Mouse (Mus musculus): ENCODE measurements at regions not wholly inside any gene's neighbourhood (a gene's known extent, or its start where the extent isn't known, plus 50 kb on each side); places are given as distances from the start of the nearest gene placed in this dataset.

- Histone ChIP-seq H3K4me1 (ENCODE audit: control insufficient read depth, insufficient read depth, insufficient read length, low read length) (no peaks in the 10 kb centered on the region), H3K36me3 (ENCODE audit: control insufficient read depth, insufficient read depth, low read length) (no peaks in the 10 kb centered on the region), H3K4me3 (ENCODE audit: low read depth, low read length) (no peak overlapping the region), H3K27ac (ENCODE audit: insufficient read depth, low read depth, low read length) (no peak overlapping the region), H3K27me3 (ENCODE audit: control insufficient read depth, insufficient read depth, low read length) (no peaks in the 10 kb centered on the region)
- no peak for TF ChIP-seq POLR2A (IDR thresholded peaks at IDR 0.05; ENCODE audit: low read depth, low read length)
- no peak for TF ChIP-seq CTCF (IDR thresholded peaks at IDR 0.05; ENCODE audit: extremely low read depth, insufficient read length, insufficient replicate concordance, low read depth, low read length)
- WGBS, result 89% methylated on average over 13 of the region's 13 CpGs
Measured at GRCm38 (mm10) chr13:51297231-51297880, 111.1 kb upstream of the S1pr3 start.

- Histone ChIP-seq H3K27me3 (ENCODE audit: control insufficient read depth, insufficient read depth, low read length) (no peaks in the 10 kb centered on the region), H3K27ac (ENCODE audit: insufficient read depth, low read depth, low read length) (no peak overlapping the region), H3K4me3 (ENCODE audit: low read depth, low read length) (no peak overlapping the region), H3K36me3 (ENCODE audit: control insufficient read depth, insufficient read depth, low read length) (no peaks in the 10 kb centered on the region), H3K4me1 (ENCODE audit: control insufficient read depth, insufficient read depth, insufficient read length, low read length) (no peaks in the 10 kb centered on the region)
- no peak for TF ChIP-seq CTCF (IDR thresholded peaks at IDR 0.05; ENCODE audit: extremely low read depth, insufficient read length, insufficient replicate concordance, low read depth, low read length)
- TF ChIP-seq POLR2A (IDR thresholded peaks at IDR 0.05; ENCODE audit: low read depth, low read length), result no peak
- 43% methylated on average over 4 of the region's 4 CpGs for WGBS
Measured at GRCm38 (mm10) chr13:51299047-51299760, 109.2 kb upstream of the S1pr3 start.

GRCm38 (mm10) chr13:51301476-51301875 is 107.0 kb upstream of the S1pr3 start:
- H3K27me3 ChIP-seq (ENCODE audit: control insufficient read depth, insufficient read depth, low read length), result no peaks in the 10 kb centered on the region
- 82% methylated on average over 7 of the region's 7 CpGs for WGBS

GRCm38 (mm10) chr13:51303112-51303511 is 105.3 kb upstream of the S1pr3 start:
- TF ChIP-seq POLR2A (IDR thresholded peaks at IDR 0.05; ENCODE audit: low read depth, low read length) (no peak), CTCF (IDR thresholded peaks at IDR 0.05; ENCODE audit: extremely low read depth, insufficient read length, insufficient replicate concordance, low read depth, low read length) (no peak)
- no peak overlapping the region for H3K27ac ChIP-seq (ENCODE audit: insufficient read depth, low read depth, low read length)
- H3K36me3 ChIP-seq (ENCODE audit: control insufficient read depth, insufficient read depth, low read length), result no peaks in the 10 kb centered on the region
- no peaks in the 10 kb centered on the region for H3K4me1 ChIP-seq (ENCODE audit: control insufficient read depth, insufficient read depth, insufficient read length, low read length)
- no peak overlapping the region for H3K4me3 ChIP-seq (ENCODE audit: low read depth, low read length)
- no peaks in the 10 kb centered on the region for H3K27me3 ChIP-seq (ENCODE audit: control insufficient read depth, insufficient read depth, low read length)
- 86% methylated on average over 3 of the region's 3 CpGs for WGBS

More at GRCm38 (mm10) chr13:51301476-51301875, 107.0 kb upstream of the S1pr3 start:
- Histone ChIP-seq H3K36me3 (ENCODE audit: control insufficient read depth, insufficient read depth, low read length) (no peaks in the 10 kb centered on the region), H3K4me3 (ENCODE audit: low read depth, low read length) (no peak overlapping the region), H3K4me1 (ENCODE audit: control insufficient read depth, insufficient read depth, insufficient read length, low read length) (no peaks in the 10 kb centered on the region), H3K27ac (ENCODE audit: insufficient read depth, low read depth, low read length) (no peak overlapping the region)
- TF ChIP-seq CTCF (IDR thresholded peaks at IDR 0.05; ENCODE audit: extremely low read depth, insufficient read length, insufficient replicate concordance, low read depth, low read length) (no peak), POLR2A (IDR thresholded peaks at IDR 0.05; ENCODE audit: low read depth, low read length) (no peak)

- Histone ChIP-seq H3K27me3 (ENCODE audit: control insufficient read depth, insufficient read depth, low read length) (no peaks in the 10 kb centered on the region), H3K36me3 (ENCODE audit: control insufficient read depth, insufficient read depth, low read length) (no peaks in the 10 kb centered on the region), H3K4me3 (ENCODE audit: low read depth, low read length) (no peak overlapping the region), H3K4me1 (ENCODE audit: control insufficient read depth, insufficient read depth, insufficient read length, low read length) (no peaks in the 10 kb centered on the region), H3K27ac (ENCODE audit: insufficient read depth, low read depth, low read length) (no peak overlapping the region)
- TF ChIP-seq CTCF (IDR thresholded peaks at IDR 0.05; ENCODE audit: extremely low read depth, insufficient read length, insufficient replicate concordance, low read depth, low read length), result no peak
- TF ChIP-seq POLR2A (IDR thresholded peaks at IDR 0.05; ENCODE audit: low read depth, low read length), result no peak
- WGBS, result 79% methylated on average over 4 of the region's 4 CpGs
Measured at GRCm38 (mm10) chr13:51304631-51305030, 103.8 kb upstream of the S1pr3 start.

GRCm38 (mm10) chr13:51309446-51309845 is 99.0 kb upstream of the S1pr3 start:
- no peak for TF ChIP-seq CTCF (IDR thresholded peaks at IDR 0.05; ENCODE audit: extremely low read depth, insufficient read length, insufficient replicate concordance, low read depth, low read length)
- no peak for TF ChIP-seq POLR2A (IDR thresholded peaks at IDR 0.05; ENCODE audit: low read depth, low read length)
- H3K4me1 ChIP-seq (ENCODE audit: control insufficient read depth, insufficient read depth, insufficient read length, low read length), result no peaks in the 10 kb centered on the region
- no peaks in the 10 kb centered on the region for H3K36me3 ChIP-seq (ENCODE audit: control insufficient read depth, insufficient read depth, low read length)
- H3K4me3 ChIP-seq (ENCODE audit: low read depth, low read length), result no peak overlapping the region
- H3K27ac ChIP-seq (ENCODE audit: insufficient read depth, low read depth, low read length), result no peak overlapping the region
- no peaks in the 10 kb centered on the region for H3K27me3 ChIP-seq (ENCODE audit: control insufficient read depth, insufficient read depth, low read length)

GRCm38 (mm10) chr13:51310041-51310440 is 98.4 kb upstream of the S1pr3 start:
- Histone ChIP-seq H3K4me3 (ENCODE audit: low read depth, low read length) (no peak overlapping the region), H3K27me3 (ENCODE audit: control insufficient read depth, insufficient read depth, low read length) (no peaks in the 10 kb centered on the region), H3K36me3 (ENCODE audit: control insufficient read depth, insufficient read depth, low read length) (no peaks in the 10 kb centered on the region), H3K4me1 (ENCODE audit: control insufficient read depth, insufficient read depth, insufficient read length, low read length) (no peaks in the 10 kb centered on the region), H3K27ac (ENCODE audit: insufficient read depth, low read depth, low read length) (no peak overlapping the region)
- TF ChIP-seq CTCF (IDR thresholded peaks at IDR 0.05; ENCODE audit: extremely low read depth, insufficient read length, insufficient replicate concordance, low read depth, low read length) (no peak), POLR2A (IDR thresholded peaks at IDR 0.05; ENCODE audit: low read depth, low read length) (no peak)
- 67% methylated on average over 2 of the region's 2 CpGs for WGBS
